Mouse (Mus musculus) MEL (cell line): ENCODE measurements around the gene Supt4a.

Experiments
- CTCF ChIP-seq, 3 experiments: IDR thresholded peaks in 2 of 3; conservative IDR thresholded peaks in 1 of 3; 2 replicates each; pipeline ENCODE4 v1.5.1; 2011 to 2012; ENCODE audit warnings: low read length in 3 of 3, low read depth in 2 of 3, mild to moderate bottlenecking in 2 of 3, improper control_type of control experiment in 1 of 3, inconsistent platforms in 1 of 3, mixed read lengths in 1 of 3, moderate library complexity in 1 of 3; ENCODE audit not compliant: control insufficient read depth in 1 of 3, insufficient read depth in 1 of 3, poor library complexity in 1 of 3, severe bottlenecking in 1 of 3
- MYC ChIP-seq: IDR thresholded peaks from 2 replicates; pipeline ENCODE4 v1.6.1; 2011; ENCODE audit warnings: low read depth, mild to moderate bottlenecking, low read length, improper control_type of control experiment, moderate library complexity
- POLR2A ChIP-seq, 2 experiments: IDR thresholded peaks; 2 replicates each; pipeline ENCODE4 v1.6.1; 2011 to 2012; ENCODE audit warnings: low read length in 2 of 2, mild to moderate bottlenecking in 2 of 2, control low read depth in 1 of 2, improper control_type of control experiment in 1 of 2, low read depth in 1 of 2, moderate library complexity in 1 of 2; ENCODE audit not compliant: control insufficient read depth in 1 of 2, insufficient read depth in 1 of 2, poor library complexity in 1 of 2
- POLR2AphosphoS2 ChIP-seq: IDR thresholded peaks from 2 replicates; pipeline ENCODE4 v1.6.1; 2011; ENCODE audit warnings: low read length, improper control_type of control experiment
- UBTF ChIP-seq: IDR thresholded peaks from 2 replicates; pipeline ENCODE4 v1.6.1; 2012; ENCODE audit warnings: low read depth, mild to moderate bottlenecking, inconsistent platforms, low read length, improper control_type of control experiment, moderate library complexity, borderline replicate concordance; ENCODE audit not compliant: insufficient read depth

DNA sequence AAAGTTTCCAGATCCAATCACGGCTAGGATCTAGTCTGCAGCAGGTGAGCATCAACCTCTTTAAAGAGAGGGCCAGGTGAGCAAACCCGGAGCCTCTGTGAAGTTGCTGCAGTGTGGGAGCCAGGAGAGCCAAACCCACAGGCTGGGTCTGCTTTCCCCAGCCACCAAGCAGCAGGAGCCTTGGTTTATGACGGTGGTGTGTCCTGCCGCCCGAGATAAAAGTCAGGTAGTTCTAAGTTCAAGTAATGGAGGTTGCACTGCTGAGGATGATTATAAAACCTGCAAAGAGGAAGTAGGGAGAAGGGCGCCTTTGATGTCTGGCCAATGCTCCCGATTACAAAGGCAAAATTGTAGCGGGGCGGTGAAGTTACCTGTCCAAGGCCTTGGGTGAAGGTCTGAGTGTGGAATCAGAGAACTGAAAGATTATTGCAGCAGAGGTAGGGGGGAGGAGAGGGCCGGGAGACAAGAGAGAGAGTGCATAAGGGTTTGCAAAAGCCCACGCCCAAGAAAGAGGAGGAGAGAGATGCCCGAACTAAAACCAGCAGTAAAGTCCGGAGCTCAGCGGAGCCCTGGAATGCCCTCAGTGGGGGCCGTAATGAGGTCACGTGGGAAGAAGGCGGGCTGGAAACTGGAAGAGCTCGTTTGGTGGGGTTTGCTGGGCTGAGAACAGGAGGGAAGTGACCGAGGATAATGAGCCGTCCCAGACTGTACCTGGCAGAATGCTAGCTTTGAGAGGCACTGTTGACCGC, 27.7 kb upstream of the Supt4a start:
- no peak for TF ChIP-seq POLR2A (IDR thresholded peaks at IDR 0.05; ENCODE audit: control insufficient read depth in 1 of 2, insufficient read depth in 1 of 2, low read depth in 1 of 2, low read length in 2 of 2, poor library complexity in 1 of 2)
- no peak for TF ChIP-seq MYC
- TF ChIP-seq CTCF (IDR thresholded peaks at IDR 0.05 in 2 of 3, conservative IDR thresholded peaks at IDR 0.05 in 1 of 3; ENCODE audit: control insufficient read depth in 1 of 3, insufficient read depth in 1 of 3, low read depth in 2 of 3, low read length in 3 of 3, poor library complexity in 1 of 3, severe bottlenecking in 1 of 3) = no peak
- no peak for TF ChIP-seq UBTF
- TF ChIP-seq POLR2AphosphoS2 = no peak
